Mouse (Mus musculus) gastrocnemius, adult 2 months (tissue): ENCODE results near the gene Ero1l. TPM values are rescaled to one million over a fixed set of nuclear protein-coding genes. Genes with fewer than 3 reads are reported as not detected.
A peak's percentile ranks its signal among the peaks of the same experiment; 100 is the strongest.

Source experiments
- DNase-seq: peaks from one replicate; pipeline ENCODE4 v3.0.0; 2022
- H3K27ac ChIP-seq: fragments of 200-600 bp; 2 replicates; pipeline ENCODE4 v1.8.1; 2022; ENCODE audit warnings: mild to moderate bottlenecking
- H3K4me3 ChIP-seq: fragments of 200-600 bp; 2 replicates; pipeline ENCODE4 v1.8.1; 2022; ENCODE audit warnings: mild to moderate bottlenecking, moderate library complexity
- CTCF ChIP-seq: fragments of 200-600 bp; IDR thresholded peaks from 2 replicates; pipeline ENCODE4 v1.8.1; 2022; ENCODE audit warnings: antibody characterized with exemption, mild to moderate bottlenecking, moderate library complexity
- intact Hi-C: fragments of 180-260 bp; cut with DNase I; formaldehyde crosslinking; loops from one replicate; pipeline ENCODE4 v1.15.1; 2025
- total RNA-seq, 2 experiments: library from RNA; stranded (reverse); gene quantifications; 2 replicates each; pipeline ENCODE4 v1.2.3; 2021

Ero1l gene
- total RNA-seq, 2 experiments from 2014 or later, result 5.2 to 6.9 TPM

GRCm38 (mm10) chr14:45282066-45282465, 36.5 kb downstream of the Ero1l start:
- TF ChIP-seq CTCF, result no peak
- Histone ChIP-seq H3K27ac (no peak overlapping the region), H3K4me3 (no peak overlapping the region)
- DNase-seq, result no peak
- intact Hi-C loops, result no loop called here

- intact Hi-C loops, result no loop called here
- TF ChIP-seq CTCF, result no peak
- H3K4me3 ChIP-seq, result no peak overlapping the region
- no peak for DNase-seq
- no peak overlapping the region for H3K27ac ChIP-seq
Measured at GRCm38 (mm10) chr14:45275816-45276215, 42.8 kb downstream of the Ero1l start.

- TF ChIP-seq CTCF, result no peak
- no peak for DNase-seq
- Histone ChIP-seq H3K4me3 (no peak overlapping the region), H3K27ac (no peak overlapping the region)
- intact Hi-C loops, result no loop called here
Measured at GRCm38 (mm10) chr14:45263831-45264592, 54.6 kb downstream of the Ero1l start.

GRCm38 (mm10) chr14:45251548-45252076, 67.0 kb downstream of the Ero1l start:
- Histone ChIP-seq H3K27ac (no peak overlapping the region), H3K4me3 (no peak overlapping the region)
- intact Hi-C loops, result no loop called here
- TF ChIP-seq CTCF, result no peak
- no peak for DNase-seq

- no peak for DNase-seq
- peak; percentile 53 for TF ChIP-seq CTCF
- intact Hi-C loops, result no loop called here
Measured at GRCm38 (mm10) chr14:45241613-45242012, 77.0 kb downstream of the Ero1l start.

GRCm38 (mm10) chr14:45239042-45239441, 79.5 kb downstream of the Ero1l start:
- TF ChIP-seq CTCF, result no peak
- intact Hi-C loops, result no loop called here
- Histone ChIP-seq H3K27ac (no peak overlapping the region), H3K4me3 (no peak overlapping the region)
- no peak for DNase-seq

More at GRCm38 (mm10) chr14:45241613-45242012, 77.0 kb downstream of the Ero1l start:
- H3K4me3 ChIP-seq, result no peak overlapping the region
- H3K27ac ChIP-seq, result no peak overlapping the region

Other genes starting within 250 kb of the Ero1l start
- 1 to 10 TPM; 2.5 to 3.1 TPM for gene Gpr137c, start 99.1 kb downstream of the Ero1l start, total RNA-seq
- gene Txndc16, start 98.4 kb downstream of the Ero1l start, total RNA-seq, result 1 to 10 TPM; 9.5 to 9.9 TPM
- gene Psmc6, start 11.0 kb upstream of the Ero1l start, total RNA-seq, result 100 to 1,000 TPM; 104 TPM
- gene Styx, start 32.3 kb upstream of the Ero1l start, total RNA-seq, result 10 to 100 TPM; 74.7 to 77.6 TPM
- gene Gnpnat1, start 86.1 kb upstream of the Ero1l start, total RNA-seq, result 10 to 100 TPM in 1 of 2 experiments, 1 to 10 TPM in 1; 6.0 to 10.9 TPM
- 100 to 1,000 TPM; 214 to 243 TPM for gene Fermt2, start 211.3 kb upstream of the Ero1l start, total RNA-seq